Mouse (Mus musculus) thymus, adult 2 months (tissue): Measurements from ENCODE around the gene Daam2. TPM values are rescaled to one million over a fixed set of nuclear protein-coding genes. Genes with fewer than 3 reads are reported as not detected.
"Not testable (repeated sequence)": the region's sequence is repeated elsewhere in the genome, so short reads cannot be mapped to it uniquely, and the experiment has no call there.

Experiments used
- DNase-seq: peaks from one replicate; pipeline ENCODE4 v3.0.0; 2021
- H3K27ac ChIP-seq: fragments of 200-500 bp; 2 replicates; pipeline ENCODE4 v1.5.1; 2012; ENCODE audit warnings: low read length, control low read depth; ENCODE audit not compliant: control insufficient read depth, insufficient read depth
- H3K27me3 ChIP-seq: fragments of 200-500 bp; 2 replicates; pipeline ENCODE4 v1.6.1; 2012; ENCODE audit warnings: mild to moderate bottlenecking, low read length, moderate library complexity, mixed read lengths; ENCODE audit not compliant: control insufficient read depth, insufficient read depth
- H3K36me3 ChIP-seq: fragments of 200-500 bp; 2 replicates; pipeline ENCODE4 v1.6.1; 2012; ENCODE audit warnings: mild to moderate bottlenecking, low read length, moderate library complexity; ENCODE audit not compliant: control insufficient read depth, insufficient read depth
- H3K4me1 ChIP-seq: fragments of 200-500 bp; replicated peaks from 2 replicates; pipeline ENCODE4 v1.6.1; 2012; ENCODE audit warnings: low read length; ENCODE audit not compliant: control insufficient read depth, insufficient read depth
- H3K4me3 ChIP-seq: fragments of 200-500 bp; 2 replicates; pipeline ENCODE4 v1.5.1; 2012; ENCODE audit warnings: mild to moderate bottlenecking, low read length, control low read depth, moderate library complexity; ENCODE audit not compliant: control insufficient read depth, insufficient read depth
- CTCF ChIP-seq: fragments of 200-500 bp; IDR thresholded peaks from 2 replicates; pipeline ENCODE4 v1.5.1; 2012; ENCODE audit warnings: mild to moderate bottlenecking, control low read depth, low read length, moderate library complexity, borderline replicate concordance; ENCODE audit not compliant: control insufficient read depth, poor library complexity, insufficient read depth; ENCODE audit errors: extremely low read depth
- POLR2A ChIP-seq: fragments of 200-500 bp; IDR thresholded peaks from 2 replicates; pipeline ENCODE4 v1.6.1; 2012; ENCODE audit warnings: mild to moderate bottlenecking, low read length, control low read depth, moderate library complexity; ENCODE audit not compliant: control insufficient read depth, poor library complexity, insufficient read depth; ENCODE audit errors: extremely low read depth
- whole genome bisulfite sequencing: fragments of 180-500 bp; shearing (Covaris S2); methylation state at CpG from one replicate; pipeline ENCODE4 v1.1.7; 2018; 5-methylcytosine and 5-hydroxymethylcytosine counted together
- polyA plus RNA-seq: library from polyadenylated mRNA; depleted of rRNA; stranded (reverse); fragments of >200 nt; gene quantifications from 2 replicates; pipeline ENCODE4 v1.2.3, GENCODE M21; 2012

Gene Daam2
- polyA plus RNA-seq, 1 experiment, result 0.62 TPM

- no peak overlapping the region for H3K27ac ChIP-seq
- WGBS, result 93% methylated on average over 14 of the region's 14 CpGs
- H3K4me3 ChIP-seq, result no peak overlapping the region
- TF ChIP-seq CTCF (no peak), POLR2A (no peak)
- H3K4me1 ChIP-seq, result no peaks in the 10 kb centered on the region
- H3K36me3 ChIP-seq, result peaks cover 10% of the 10 kb centered on the region
- no peak for DNase-seq
- H3K27me3 ChIP-seq, result no peaks in the 10 kb centered on the region
Observed at GRCm38 (mm10) chr17:49440331-49441130, 123.6 kb downstream of the Daam2 start.

GRCm38 (mm10) chr17:49439706-49440105, 124.4 kb downstream of the Daam2 start:
- Histone ChIP-seq H3K27ac (no peak overlapping the region), H3K4me3 (no peak overlapping the region), H3K36me3 (peaks cover 16% of the 10 kb centered on the region), H3K4me1 (no peaks in the 10 kb centered on the region), H3K27me3 (no peaks in the 10 kb centered on the region)
- no peak for DNase-seq
- WGBS, result 98% methylated on average over 4 of the region's 4 CpGs
- TF ChIP-seq CTCF (no peak), POLR2A (no peak)

GRCm38 (mm10) chr17:49438822-49439574, 125.1 kb downstream of the Daam2 start:
- no peak for DNase-seq
- Histone ChIP-seq H3K27me3 (no peaks in the 10 kb centered on the region), H3K36me3 (peaks cover 16% of the 10 kb centered on the region), H3K4me3 (no peak overlapping the region), H3K4me1 (no peaks in the 10 kb centered on the region), H3K27ac (no peak overlapping the region)
- TF ChIP-seq POLR2A, result no peak
- no peak for TF ChIP-seq CTCF
- WGBS, result 97% methylated on average over 12 of the region's 12 CpGs

DNA sequence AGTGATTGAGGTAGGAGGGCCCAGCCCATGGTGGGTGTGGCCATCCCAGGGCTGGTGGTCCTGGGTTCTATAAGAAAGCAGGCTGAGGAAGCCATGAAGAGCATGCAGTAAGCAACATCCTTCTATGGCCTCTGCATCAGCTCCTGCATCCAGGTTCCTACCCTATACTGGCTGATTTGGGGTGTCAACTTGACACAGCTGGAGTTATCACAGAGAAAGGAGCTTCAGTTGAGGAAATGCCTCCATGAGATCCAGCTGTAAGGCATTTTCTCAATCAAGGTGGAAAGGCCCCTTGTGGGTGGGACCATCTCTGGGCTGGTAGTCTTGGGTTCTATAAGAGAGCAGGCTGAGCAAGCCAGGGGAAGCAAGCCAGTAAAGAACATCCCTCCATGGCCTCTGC, 126.8 kb downstream of the Daam2 start:
- H3K36me3 ChIP-seq, result peaks cover 16% of the 10 kb centered on the region
- H3K27me3 ChIP-seq, H3K4me3 ChIP-seq, H3K27ac ChIP-seq, DNase-seq, H3K4me1 ChIP-seq: not testable (repeated sequence)

DNA sequence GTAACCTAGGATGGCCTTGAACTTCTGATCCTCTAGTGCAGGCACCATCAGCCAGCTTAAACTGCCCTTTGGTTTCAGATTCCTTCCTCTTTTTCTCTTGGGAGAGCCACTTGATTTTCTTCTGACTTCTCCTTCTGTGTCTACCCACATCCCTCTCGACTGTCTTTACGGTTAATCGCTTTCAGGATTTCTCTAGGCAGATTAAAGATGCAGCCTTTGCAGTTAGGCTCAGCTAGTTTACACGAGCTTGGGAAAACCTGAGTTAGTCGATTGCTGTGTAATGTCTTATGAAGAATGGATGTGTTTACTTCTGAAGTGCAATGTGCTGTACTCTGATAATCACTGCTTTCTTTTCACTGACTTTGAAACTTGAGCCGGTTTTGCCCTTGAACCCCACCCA, 127.5 kb downstream of the Daam2 start:
- H3K27ac ChIP-seq, result no peak overlapping the region
- H3K27me3 ChIP-seq, result no peaks in the 10 kb centered on the region
- TF ChIP-seq CTCF (no peak), POLR2A (no peak)
- DNase-seq, result no peak
- H3K36me3 ChIP-seq, result peaks cover 16% of the 10 kb centered on the region
- 85% methylated on average over 6 of the region's 6 CpGs for WGBS
- no peak overlapping the region for H3K4me3 ChIP-seq
- peaks cover 7% of the 10 kb centered on the region for H3K4me1 ChIP-seq

DNA sequence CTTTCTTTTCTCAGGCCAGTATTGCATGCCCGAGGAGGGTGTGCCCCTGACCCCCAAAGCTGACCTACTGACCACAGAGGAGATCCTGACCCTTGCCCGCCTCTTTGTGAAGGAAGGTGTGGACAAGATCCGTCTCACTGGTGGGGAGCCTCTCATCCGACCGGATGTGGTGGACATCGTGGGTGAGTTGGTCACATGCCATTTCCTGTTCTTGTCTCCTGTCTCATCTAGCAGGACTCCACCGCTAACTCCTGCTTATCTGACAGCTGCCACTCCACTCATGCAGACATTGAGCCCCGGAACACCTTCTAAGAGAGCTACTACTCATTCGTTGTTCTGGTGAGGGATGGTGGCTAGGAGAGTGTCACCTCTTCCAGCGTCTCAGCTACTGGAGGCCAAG, 129.1 kb downstream of the Daam2 start:
- Histone ChIP-seq H3K27me3 (no peaks in the 10 kb centered on the region), H3K36me3 (peaks cover 12% of the 10 kb centered on the region), H3K27ac (no peak overlapping the region), H3K4me1 (peaks cover 12% of the 10 kb centered on the region), H3K4me3 (no peak overlapping the region)
- TF ChIP-seq POLR2A (no peak), CTCF (no peak)
- no peak for DNase-seq
- 77% methylated on average over 10 of the region's 10 CpGs for WGBS

DNA sequence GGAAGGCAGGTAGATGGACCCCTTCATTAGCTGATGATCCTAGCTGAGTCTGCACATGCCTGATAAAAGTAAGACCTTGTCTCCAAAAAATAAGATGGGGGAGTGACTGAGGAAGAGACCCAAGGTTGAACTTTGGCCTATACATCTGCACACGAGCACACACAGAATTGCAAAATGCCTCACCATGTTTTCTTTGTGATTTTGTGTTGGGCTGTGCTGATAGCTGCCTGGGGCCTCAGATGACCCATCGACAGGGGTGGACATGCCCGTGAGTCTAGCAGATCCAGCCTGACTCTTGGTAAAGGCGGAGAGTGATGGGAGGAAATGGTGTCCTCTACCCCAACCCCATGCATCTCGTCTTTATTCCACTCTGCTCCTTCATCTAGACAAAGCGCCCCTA, 129.9 kb downstream of the Daam2 start:
- no peak for TF ChIP-seq POLR2A
- H3K36me3 ChIP-seq, result peaks cover 12% of the 10 kb centered on the region
- no peak for DNase-seq

More for the DNA sequence above, 129.9 kb downstream of the Daam2 start:
- no peak overlapping the region for H3K27ac ChIP-seq
- H3K4me1 ChIP-seq, result peaks cover 16% of the 10 kb centered on the region
- H3K4me3 ChIP-seq, result no peak overlapping the region
- H3K27me3 ChIP-seq, result no peaks in the 10 kb centered on the region
- 94% methylated on average over 6 of the region's 6 CpGs for WGBS
